Mouse (Mus musculus) gonadal fat pad, adult 2 months (tissue): Measurements from ENCODE around the gene Actr1a. TPM values are rescaled to one million over a fixed set of nuclear protein-coding genes. Genes with fewer than 3 reads are reported as not detected.

Source experiments
- DNase-seq: peaks from one replicate; pipeline ENCODE4 v3.0.0-alpha.2; 2012; ENCODE audit warnings: low read depth
- polyA plus RNA-seq: library from polyadenylated mRNA; depleted of rRNA; stranded (reverse); fragments of >200 nt; gene quantifications from 2 replicates; pipeline ENCODE4 v1.2.3, GENCODE M21; 2012

The Actr1a gene
- polyA plus RNA-seq, 1 experiment = 126 TPM

DNA sequence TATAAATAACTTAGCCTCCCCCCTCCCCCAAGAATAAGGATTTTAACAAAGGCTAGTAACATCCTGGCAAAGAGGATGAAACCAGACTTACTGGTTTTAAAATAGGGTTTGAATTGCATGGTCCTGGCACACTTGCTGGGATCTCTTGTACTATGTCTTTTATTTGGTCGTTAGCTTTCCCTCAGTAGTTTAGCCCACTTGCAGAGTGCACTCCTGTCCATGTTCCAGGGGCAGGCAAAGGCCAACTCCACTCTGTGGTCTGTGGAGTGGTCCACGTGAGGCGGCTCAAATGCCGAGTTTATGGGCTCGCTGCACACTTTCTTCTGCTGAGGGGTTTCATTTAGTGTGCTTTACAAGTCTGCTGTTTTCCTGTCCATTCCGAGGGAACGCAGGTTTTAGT lies 4.3 kb upstream of the Actr1a start:
- DNase-seq = no peak

DNA sequence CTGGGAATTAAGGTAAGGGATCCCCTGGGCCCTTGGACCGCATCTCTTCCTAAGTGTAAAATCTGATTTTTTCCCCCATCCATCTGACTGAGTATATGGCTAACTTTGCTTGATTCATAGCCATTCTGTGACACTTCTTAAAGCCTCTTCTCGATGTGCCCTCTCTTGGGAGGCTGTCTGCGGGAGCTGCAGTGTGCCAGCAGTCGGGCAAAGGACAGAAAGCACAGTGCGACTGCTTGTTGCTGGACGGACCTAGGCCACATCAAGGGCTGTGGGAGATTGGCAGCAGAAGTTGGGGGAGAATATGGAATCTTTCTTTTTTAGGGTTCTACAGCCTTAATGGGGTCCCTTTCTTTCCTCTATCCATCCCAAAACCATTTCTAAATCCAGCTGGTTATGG lies 3.8 kb upstream of the Actr1a start:
- DNase-seq = no peak

DNA sequence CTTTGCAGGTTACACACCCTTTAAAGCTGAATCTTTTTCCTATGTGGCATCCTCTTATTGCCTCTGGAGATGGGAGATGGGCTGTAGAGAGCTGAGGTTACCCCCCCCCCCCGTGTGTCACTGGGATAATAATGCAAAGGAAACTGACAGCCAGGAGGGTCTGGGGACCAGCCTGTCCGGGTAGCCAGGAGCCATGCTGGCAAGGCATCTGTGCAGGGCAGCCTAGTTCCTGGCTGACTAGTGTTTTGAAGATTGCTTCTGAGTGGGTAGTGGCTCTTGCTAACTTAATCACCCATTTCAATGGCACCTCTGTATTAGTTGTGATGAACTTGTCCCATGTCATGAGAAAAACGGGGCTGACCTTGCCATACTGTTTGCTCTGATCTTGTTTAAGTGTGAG lies 2.9 kb upstream of the Actr1a start:
- DNase-seq = no peak

DNA sequence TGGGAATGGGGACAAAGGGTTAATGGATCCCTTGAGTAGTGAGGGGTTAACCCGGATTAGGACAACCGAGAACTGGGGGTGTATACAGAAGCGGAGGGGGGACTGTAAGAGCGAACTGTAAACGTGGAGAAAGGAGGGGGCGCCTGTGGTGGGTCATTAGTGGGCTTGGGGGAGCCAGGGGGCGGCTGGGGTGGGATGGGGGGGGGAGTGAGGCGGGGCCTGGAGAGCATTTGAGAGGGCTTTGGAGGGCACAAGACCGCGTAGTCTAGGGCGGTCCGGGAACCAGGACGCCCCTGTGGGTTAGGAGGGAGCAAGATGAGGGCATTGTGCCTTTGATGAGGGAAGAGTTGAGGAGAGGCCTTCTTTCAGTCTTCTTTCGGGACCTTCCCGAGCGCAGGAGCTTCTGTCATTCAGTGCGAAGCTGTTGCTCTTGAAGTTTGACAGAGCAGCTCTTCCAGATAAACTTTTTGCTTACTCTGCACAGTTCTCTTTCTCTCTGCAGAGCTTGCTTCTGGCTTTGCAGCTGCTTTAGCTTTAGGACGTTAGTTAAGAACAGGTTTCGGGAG lies 2.0 kb upstream of the Actr1a start:
- no peak for DNase-seq

DNA sequence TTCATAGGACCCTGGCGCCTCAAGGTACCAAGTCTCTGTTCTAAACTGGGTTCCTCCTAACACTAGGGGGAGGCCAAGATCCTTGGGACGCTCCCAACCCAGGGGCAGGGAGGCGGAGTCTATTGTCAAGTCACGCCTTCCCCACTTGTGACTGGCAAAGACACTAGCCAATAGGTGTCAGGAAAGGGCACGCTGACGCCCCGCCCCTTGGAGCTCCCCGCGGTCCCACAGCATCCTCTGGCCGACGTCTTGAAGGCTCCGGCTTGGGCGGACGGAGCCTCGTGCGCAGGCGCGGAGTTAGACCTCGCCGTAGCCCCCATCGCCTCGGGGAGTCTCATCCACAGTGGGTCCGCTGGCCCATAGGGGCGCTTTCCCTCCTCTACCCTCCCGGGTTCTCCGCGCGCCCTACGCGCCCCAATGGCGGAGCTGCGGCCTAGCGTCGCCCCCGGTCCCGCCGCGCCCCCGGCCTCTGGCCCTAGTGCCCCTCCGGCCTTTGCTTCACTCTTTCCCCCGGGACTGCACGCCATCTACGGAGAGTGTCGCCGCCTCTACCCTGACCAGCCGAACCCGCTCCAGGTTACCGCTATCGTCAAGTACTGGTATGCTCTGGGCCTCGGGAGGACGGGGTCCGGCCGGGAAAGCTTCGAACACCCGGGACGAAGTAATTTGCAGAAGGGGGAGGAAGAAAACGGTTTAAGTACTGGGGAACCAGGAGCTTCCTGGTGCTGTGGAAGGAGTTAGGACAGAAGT lies 1.3 kb upstream of the Actr1a start, which contains the start of gene Sufu:
Sufu (plus strand) TSS at position 211 of the 750 bp plus-strand sequence.
- no peak for DNase-seq

DNA sequence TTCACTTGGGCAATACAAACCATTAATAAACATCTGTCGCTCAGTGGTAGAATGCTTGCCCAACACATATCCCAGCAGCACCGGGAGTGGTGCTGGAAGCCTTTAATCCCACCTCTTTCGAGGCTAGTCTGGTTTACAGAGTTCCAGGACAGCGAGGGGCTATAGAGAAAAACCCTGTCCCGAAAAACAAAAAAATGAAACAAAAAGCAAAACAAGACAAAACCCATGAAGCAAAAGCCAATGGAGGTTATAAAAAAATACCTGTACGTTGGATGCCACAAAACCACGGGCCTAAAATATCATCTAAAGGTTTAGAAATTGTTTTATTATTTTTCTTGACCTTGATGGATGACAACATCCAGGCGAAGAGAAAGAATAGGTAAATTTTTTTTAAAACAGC lies 561 bp upstream of the Actr1a start:
- DNase-seq = no peak

DNA sequence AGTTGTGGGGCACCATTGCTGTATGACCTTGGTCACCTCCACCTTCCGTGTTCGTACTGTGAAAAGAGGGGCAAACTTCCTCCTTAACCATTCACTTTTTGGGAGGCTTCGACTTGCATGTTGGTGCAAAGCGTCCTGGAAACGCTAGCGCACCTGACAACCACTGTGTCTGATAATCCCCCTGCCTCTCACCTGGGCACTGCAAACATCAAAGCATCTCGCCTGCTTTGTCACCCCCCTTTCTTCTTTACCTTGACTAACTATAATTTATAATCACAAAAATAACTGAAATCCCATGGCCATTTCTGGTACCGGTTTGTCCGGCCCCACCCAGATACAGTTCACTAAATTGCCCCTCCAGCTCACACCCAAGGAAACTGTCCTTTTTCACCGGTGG lies 838 bp downstream of the Actr1a start:
- DNase-seq = no peak

DNA sequence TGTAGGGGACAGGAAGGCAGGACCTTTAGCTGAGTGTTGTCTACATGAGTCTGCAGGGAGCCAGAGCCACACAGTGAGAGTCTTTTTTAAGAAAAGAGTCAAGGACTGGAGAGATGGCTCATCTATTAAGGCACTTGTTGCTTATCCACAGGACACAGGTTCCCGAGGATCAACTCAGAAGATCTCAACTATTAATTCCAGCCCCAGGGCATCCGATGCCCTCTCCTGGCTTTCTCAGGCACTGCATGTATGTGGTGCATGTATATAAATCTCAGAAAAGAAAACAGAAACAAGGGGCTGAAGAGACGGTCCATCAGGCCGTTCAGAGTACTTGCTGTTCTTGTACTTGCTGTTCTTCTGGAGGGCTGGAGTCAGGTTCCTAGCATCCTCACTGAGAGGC lies 3.5 kb downstream of the Actr1a start:
- DNase-seq = no peak

DNA sequence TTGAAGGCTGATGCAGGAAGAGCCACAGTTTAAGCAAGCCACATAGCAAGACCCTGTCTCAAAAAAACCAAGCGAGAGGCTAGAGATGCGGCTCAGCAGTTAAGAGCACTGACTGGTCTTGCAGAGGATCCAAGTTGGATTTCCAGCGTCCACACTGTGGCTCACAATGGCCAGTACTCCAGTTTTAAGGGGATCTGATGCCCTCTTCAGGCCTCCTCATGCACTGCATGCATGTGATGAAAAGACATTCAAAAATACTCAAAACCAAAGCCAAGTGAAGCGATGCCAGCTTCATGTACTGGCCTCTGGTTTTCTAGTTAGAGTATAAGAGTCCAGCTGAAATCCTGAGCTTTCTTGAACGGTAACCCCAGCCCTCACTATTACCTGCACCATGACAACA lies 5.7 kb downstream of the Actr1a start:
- no peak for DNase-seq

DNA sequence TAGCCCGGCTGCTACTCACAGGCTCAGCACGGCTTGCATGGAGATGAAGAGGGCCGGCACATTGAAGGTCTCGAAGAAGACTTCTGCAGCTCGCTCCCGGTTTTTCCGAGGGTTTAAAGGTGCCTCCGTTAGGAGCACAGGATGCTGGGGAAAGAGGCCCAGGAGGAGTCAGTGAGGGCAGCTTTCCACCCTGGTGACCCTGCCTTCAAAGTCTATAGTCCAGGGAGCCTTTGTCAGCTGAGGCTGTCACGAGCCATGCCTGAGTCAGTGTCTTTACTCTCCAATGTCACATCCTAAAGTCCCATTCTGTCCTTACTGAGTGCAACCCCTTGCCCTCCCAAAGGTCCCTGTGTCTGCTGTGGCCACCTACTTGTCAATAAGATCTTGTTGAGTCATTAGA lies 13.3 kb downstream of the Actr1a start:
- no peak for DNase-seq

DNA sequence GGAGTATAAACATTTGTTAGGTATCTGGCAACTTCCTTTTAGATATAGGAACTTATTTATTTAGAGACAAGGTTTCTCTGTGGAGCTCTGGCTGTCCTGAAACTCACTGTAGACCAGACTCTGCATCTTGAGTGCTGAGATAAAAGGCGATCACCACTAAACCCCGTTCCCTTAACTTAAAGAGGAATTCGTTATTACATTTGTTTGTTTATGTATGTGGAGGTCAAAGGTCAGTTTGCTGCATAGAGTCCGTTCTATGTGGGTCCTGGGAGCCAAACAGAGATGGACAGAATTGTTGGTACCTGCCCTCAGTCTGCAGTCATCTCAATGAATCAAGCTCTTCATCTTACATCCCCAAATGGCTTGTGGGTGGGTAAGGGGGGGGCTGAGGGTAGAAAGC lies 19.7 kb downstream of the Actr1a start:
- DNase-seq = no peak

DNA sequence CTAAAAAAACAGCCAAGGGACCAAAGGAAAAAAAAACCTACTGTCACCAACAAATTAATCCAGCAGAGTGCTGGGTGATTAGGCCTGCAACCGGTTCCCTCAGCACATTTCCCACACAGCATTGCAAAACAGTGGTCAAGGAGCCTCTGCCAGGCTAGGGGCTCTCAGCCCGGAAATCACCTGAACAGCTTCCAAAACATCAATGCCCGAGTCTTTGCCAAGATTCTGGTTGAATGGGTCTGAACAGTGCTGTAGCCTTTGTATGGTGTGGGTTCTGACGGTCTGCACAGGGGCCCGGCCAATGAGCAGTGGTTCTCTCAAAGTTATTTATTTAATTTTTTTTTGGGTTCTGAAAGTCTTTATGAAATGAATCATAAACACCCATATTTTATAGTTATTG lies 20.1 kb downstream of the Actr1a start:
- no peak for DNase-seq

DNA sequence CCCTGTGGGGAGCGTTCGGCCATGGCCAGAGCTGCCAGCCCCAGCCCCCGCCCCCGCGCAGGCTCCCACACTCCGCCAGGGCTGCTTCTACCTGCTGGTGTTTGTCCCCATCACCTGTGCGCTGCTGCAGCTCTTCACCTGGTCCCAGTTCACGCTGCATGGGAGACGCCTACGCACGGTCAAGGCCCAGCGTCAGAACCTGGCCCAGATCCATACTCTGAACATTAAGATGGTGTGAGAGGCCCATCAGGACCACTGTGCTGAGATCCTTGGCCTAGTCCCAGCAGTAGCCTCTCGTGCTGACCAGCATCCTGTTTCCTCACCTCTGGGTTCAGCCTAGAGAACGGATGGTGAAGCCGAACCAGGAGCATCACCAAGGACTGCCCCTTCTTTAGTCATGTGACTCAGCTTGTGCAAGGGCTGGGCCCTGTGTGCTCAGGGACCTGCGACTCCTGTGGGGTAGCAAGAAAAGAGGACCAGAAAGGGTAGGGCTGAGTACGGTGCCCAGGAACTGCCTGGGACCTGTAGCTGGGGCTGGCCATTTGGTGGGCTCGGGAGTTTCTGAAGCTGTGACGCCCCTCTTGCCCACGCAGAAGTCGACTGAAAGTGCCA lies 21.0 kb downstream of the Actr1a start:
- DNase-seq = no peak

DNA sequence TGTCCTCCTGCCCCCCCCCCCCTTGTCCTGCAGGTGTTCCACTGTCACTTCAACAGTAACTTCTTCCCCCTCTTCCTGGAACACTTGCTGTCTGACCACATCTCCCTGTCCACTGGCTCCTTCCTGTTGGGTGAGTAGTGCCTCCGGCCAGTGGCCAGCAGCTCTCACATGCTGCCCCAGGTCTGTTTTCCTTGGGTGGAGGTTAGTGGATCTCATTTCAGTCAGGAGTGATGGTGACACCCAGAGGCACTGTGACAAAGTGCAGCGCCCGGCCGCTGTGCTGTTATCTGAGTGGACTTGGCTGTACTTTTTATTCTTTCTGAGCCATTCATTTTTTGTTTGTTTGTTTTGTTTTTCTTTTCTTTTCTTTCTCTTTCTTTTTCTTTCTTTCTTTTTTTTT lies 26.3 kb downstream of the Actr1a start:
- DNase-seq = no peak

DNA sequence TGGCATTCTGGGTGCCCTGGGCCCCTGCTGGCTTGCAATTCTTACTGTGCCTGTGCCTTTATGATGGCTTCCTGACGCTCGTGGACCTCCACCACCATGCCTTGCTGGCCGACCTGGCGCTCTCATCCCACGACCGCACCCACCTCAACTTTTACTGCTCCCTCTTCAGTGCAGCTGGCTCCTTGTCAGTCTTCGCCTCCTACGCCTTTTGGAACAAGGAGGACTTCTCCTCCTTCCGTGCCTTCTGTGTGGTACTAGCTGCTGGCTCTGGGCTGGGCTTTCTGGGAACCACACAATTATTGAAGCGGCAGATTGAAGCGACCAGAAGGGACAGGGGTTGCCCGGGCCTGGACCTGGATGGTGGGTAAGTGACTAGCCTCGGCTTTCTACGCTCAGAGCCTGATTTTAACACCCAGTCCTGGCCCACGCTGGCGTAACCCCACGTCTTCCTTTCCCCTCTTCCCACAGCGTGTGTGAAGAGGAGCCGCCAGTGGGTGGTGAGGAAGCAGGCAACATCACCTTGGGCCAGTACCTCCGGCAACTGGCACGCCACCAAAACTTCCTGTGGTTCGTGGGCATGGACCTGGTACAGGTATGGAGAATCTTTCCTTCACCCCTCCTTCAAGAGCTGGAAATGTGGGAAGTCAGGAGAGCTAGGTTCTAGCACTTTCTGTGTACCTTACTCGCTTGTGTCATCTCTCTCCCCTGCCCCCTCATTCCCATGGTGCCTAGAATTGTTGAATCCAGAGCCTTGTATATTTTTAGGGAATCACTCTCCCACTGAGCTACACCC lies 27.6 kb downstream of the Actr1a start:
- DNase-seq = no peak

DNA sequence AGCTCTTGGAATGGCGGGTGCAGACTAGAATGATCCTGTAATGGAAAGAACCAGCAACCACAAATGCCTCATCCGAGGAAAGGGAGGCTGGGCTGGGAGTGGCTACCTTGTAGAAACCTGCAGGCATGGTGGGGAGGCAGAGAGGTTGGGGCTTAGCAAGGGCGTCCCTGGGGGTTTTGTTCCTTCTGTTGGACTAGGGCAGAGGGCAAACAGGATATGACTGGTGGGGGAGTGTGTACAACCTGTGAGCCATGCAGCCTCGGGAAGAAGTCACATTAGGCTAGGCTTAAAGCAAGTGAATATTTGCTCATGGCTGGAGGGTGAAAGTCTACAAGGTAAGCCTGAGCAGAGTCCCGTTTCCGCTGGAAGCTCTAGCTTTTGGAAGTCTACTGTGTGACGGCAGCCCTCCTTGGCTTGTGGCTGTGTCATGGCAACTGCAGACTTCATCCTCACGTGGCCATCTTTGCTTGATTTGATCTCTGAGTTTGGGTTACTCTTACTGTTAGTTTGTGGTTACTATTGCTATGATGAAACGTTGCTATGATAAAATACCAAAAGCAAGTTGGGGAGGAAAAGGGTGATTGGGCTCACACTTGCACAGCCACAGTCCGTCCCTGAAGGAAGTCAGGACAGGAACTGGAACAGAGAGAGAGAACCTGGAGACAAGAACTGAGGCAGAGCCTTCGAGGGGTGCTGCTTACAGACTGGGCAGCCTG lies 32.1 kb downstream of the Actr1a start:
- DNase-seq = no peak

DNA sequence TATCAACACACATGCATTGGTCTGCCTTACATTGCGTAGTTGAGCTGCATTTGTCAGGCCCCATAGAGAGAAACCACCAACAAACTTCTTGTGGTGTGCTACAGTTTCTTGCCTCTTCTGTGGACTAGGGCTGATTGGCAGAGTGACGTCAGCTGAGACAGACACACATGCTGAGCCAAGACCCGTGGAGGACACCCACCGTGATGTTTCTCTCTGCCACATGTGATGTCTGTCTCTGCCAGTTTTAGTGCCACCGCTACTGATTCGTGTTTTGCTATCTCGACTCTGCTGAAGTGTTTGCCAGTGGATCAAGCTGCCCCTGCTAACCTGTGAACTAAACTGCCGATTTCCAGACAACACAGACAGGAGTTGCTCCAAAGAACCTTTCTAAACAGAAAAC lies 33.4 kb downstream of the Actr1a start:
- no peak for DNase-seq

DNA sequence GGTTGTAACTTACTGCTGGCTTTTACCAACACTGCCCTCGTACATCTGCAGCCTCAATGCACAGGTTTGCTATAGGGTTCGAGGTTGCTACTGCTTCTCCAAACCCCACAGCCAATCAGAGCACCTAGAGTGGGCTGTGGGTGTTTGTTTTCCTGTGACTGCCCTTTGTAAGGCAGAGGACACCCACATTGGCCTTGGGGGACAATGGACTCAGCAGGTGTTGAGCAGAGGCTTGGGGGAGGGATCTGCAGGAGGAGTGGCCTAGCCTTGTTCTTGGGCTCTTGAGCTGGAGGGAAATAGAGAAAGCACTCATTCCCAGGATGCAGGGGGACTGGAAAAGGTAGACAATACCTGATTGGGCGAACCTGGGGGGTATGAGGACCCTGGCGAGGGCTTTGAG lies 37.2 kb downstream of the Actr1a start:
- no peak for DNase-seq

DNA sequence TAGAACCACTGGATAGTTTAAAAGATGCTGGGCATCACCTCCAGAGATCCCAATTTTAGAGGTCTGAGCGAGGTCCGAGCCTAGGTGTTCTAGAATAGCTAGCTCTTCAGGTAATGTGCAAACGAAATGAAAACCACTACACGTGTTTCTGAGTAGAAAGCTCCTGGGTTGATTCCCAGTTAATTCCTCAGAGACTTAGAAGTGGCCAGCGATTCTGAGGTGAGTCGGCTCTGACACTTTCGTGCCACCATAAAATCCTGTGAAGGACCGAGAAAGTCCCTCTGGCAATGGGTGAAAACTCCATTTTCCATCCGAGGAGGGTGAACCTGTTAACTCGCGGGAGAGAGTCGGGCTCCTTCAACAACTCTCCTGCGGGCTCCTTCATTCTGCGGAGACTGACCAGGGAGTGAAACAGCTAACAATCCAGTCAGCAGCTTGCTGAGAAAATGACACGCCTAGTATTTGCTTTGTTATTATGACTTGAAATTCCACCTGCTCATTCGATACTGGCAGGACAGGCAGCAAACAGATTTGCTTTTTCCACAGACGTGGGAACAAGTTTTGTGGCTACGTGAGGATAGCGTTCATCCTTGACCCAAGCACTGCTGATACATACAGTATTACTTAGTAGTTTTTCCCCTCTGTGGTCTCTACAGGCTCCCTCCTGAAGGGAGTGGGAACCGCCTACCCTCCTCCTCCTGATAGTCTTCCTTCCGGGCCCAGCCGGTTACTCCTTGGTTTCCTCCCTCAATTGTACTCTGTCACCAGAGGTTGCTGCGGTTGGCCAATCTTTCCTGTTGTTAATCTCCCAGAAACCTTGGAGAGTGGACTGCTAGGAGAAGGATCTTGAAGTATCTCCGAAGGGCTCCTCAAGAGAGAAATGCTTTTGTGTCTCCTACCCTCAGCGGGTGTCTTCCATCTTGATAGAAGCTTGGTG lies 37.9 kb downstream of the Actr1a start:
- no peak for DNase-seq

DNA sequence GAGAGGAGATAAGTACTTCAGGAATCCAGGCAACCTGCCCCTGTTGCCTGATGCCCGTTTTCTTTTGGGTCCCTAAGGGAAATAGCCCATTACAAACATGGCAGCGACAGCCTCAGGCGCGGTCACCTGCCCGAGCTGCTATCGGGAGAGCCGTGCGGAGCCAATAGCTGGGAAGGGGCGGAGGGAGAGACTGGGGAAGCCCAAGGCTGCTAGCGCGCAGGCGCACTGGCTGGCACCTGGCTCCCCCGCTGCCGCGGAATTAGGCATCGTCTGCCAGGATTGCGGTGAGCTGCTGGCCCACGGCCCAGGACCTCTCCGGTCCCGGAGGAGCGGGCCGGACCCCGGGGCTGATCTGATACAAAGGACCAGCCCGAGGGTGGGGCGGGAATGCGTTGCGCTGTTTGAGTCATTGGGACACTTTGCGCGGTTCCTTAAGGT lies 38.8 kb downstream of the Actr1a start:
- DNase-seq = no peak
